Mouse (Mus musculus): ENCODE data around the gene Gm10663.

The Gm10663 gene

DNA sequence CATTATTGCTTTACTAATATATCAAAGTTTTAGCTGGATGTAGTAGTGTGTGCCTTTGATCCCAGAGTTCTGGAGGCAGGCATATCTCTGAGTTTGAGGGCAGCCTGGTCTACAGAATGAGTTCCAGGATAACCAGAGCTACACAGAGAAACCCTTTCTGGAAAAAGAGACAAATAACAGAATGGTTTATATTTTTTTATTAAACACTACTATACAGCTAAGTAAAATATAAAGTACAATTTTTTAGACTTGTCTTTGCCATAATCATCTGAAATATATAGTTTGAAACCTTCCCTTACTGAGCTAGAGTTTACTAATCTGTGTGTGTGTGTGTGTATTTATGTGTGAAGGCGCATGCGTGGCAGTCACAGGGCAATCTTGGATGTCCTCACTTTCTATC is at the start of gene Gm10663:
TSS of gene Gm10663 (plus strand) at position 301 of the 400 bp plus-strand sequence.
- in situ Hi-C loops (cut with MboI, MseI), result no loop called here

DNA sequence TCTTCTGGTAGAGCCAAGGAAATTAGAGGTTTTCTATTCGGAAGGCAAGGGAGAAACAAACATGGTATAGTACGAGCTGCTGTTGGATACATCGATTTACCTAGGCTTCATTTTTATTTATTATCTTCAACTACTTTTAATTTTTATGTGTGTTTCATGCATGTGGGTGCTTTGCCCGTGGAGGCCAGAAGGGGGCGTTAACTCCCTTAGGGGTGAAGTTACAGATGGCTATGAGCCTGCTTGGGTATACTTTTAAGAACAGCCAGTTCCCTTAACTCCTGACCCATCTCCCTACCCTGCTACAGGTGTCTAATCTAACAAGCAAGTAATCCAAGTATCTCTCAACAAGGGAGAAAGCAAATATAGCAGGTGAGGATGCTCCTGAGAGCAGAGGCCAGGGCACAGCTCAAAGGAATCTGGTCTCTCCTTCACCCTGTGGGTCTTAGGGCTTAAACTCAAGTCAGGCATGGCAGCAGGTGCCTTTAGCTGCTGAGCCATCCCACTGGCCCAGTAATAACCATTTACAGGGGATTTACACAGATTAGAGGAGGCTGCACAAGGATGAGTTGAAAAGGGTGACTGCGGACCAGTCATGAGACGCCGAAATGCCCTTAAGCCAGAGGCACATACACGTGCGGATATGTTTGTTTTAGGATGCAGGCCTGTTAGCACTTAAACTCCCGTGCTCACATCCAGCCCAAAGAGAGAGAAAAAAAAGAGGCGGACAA is 45.7 kb upstream of the Gm10663 start:
- in situ Hi-C loops (cut with MboI, MseI), result no loop called here

DNA sequence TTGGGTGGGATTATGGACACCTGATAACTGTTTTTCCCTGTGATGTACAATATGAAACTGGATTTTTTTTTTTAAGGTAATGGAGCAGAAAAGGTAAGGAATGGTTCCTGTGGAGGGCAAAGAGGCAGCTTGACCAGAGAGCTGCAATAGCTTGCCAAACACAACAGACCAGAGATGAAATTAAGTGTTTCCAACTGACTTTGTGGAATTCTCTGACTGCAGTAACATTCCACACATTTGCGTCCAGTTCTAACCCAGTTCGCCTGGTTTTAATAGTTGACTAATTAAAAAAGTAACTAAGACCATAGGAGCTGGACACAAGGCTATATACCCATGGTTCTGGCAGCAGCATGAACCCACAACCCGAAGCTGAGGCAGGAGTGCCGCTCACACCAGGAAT is 45.1 kb upstream of the Gm10663 start:
- in situ Hi-C loops (cut with MboI, MseI), result no loop called here

DNA sequence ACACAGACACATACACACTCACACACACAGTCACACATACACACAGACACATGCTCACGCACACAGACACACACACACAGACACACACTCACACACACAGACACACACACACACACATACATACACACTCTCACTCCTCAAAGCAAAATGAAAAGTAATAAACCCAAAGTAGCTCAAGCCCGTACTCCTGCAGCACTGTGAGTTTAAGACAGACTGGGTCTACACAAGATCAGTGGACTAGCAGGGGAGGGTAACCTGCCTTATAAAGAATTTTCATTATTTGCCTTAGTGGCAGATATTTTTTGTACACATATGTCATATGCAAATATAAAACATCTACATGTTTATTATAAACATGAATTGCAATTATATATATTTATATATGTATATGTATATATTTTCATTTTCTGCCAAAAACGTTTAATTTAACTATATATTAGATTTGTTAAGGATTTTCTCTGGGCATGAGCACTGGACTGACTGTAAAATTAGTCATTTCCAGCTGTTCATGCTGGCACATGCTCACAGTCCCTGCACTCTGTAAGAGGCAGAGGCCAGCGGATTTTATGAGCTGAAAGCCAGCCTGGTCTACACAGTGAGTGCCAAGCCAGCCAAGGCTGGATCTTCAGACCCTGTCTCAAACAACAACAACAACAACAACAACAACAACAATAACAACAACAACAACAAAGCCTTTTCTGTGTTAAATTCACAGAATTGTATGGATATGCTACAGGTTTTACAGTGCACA is 43.9 kb upstream of the Gm10663 start:
- in situ Hi-C loops (cut with MboI, MseI), result no loop called here

DNA sequence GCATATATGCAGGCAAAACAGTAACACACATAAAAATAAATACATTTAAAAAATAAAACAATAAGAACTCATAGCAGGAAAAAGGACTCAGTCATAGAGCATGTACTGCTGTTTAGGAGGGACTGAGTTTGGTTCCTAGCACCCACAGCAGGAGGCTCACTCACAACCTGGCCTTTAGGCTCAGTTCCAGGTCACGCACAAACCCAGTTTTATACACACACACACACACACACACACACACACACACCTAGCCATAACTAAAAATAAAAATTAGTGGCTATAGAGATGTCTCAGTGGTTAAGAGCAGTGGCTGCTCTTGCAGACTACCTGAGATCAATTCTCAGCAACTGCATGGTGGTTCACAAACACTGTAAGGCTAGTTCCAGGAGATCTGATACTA is 42.7 kb upstream of the Gm10663 start:
- in situ Hi-C loops (cut with MboI, MseI), result no loop called here

DNA sequence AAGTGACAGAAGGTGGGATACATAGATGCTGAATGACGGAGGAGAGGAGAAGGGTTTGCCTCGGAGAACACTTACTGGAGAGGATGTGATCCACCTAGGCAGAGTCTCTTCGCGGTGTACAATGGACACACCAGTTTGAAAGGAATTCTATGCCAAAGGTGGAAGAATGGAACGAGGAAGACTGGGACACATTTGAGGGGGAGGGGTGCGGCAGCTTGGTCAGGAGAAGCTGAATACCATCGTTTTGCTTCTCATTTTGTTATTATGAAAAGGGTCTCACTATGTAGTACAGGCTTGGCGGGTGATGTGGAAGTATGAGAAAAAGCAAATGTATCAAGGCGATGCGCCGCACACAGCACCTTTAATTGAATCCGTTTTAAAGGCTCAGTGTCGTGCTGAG is 41.8 kb upstream of the Gm10663 start:
- in situ Hi-C loops (cut with MboI, MseI), result no loop called here

DNA sequence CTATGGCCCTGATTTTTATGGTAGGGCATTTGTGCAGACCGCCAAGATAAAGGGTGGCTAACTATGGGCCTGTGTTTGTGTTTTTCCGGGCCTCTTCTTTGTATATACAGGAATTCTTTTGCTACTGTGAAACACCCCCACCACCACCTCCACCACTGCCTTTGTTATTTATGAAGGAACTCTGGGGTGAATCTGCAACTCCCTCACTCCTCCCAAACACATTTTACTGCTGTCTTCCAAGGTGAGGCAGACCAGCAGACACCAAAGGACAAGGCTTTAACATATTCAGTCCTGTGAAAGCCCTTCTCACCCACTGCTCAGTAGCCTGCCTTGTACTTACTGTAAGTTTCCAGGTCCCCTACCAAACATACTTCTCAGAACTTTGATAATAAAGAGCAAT is 40.7 kb upstream of the Gm10663 start:
- in situ Hi-C loops (cut with MboI, MseI), result no loop called here

DNA sequence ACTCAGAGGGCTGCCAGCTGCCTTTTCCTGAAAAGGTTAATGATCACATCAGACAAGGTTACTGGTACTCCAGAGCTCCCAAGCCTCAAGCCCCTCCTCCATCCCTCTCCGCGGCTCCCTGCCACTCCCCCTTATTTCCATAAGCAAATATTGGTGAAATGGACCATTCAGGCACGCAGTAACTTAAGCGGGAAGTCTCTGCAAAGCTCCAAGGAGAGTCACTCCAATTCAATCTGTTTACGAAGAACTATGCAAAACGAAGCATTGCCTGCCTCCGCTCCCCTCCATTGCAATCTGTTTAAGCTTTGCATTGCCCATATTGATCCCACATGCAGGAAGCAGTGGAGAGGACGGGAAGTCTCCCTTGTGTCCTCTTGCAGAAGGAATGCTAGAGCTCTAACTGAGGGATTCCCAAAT is 37.7 kb upstream of the Gm10663 start, which contains the start of gene Apela:
TSS of gene Apela (minus strand) at position 220 of the 417 bp plus-strand sequence.
- in situ Hi-C loops (cut with MboI, MseI), result no loop called here

DNA sequence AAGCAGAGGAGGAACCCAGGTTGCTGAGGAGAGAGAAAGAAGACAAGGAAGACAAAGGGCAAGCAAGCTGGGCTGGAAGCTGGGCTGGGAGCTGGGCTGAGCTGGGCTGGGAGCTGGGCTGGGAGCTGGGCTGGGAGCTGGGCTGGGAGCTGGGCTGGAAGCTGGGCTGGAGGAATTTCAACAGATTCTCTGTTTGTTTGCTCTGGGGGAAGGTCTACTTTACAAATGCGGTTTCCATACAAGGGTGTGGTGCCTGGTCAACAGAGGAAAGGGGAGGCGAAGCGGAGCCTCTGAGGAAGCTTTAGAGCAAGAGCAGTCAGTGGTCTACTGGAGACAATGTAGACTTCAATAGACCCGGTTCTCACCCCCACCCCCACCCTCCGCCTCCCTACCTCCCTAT is 28.3 kb upstream of the Gm10663 start:
- in situ Hi-C loops (cut with MboI, MseI), result no loop called here

DNA sequence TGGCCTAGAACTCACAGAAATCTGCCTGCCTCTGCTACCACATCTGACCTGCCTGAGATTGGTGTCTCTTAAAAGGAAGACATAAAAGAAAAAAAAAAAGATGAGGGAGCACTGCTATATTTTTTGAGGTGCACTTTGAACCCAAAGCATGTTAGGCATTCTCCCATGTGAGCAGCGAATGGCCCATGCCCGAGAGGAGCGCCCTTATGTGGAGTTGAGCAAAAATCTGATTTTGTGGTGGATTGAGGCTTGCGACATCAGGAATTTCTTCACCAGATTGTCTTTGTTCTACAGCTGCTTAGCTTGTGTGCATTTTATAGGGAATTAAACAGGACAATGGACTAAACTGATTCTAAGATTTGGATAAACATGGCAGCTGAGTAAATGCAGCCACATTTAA is 27.6 kb upstream of the Gm10663 start:
- in situ Hi-C loops (cut with MboI, MseI), result no loop called here

DNA sequence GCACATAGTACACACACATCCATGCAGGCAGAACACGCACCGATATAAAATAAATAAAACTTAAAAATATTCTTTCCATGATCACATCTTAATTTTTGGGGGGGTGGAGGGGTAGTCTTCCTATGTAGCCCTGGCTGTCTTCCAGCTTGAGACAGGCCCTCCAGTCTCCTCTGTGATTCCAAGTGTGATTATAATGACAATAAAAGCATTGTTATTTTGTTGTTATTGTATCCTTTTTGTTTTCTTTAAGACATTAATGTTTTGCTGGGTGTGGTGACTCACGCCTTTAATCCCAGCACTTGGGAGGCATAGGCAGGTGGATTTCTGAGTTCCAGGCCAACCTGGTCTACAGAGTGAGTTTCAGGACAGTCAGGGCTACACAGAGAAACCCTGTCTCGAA is 27.0 kb upstream of the Gm10663 start:
- in situ Hi-C loops (cut with MboI, MseI), result no loop called here

DNA sequence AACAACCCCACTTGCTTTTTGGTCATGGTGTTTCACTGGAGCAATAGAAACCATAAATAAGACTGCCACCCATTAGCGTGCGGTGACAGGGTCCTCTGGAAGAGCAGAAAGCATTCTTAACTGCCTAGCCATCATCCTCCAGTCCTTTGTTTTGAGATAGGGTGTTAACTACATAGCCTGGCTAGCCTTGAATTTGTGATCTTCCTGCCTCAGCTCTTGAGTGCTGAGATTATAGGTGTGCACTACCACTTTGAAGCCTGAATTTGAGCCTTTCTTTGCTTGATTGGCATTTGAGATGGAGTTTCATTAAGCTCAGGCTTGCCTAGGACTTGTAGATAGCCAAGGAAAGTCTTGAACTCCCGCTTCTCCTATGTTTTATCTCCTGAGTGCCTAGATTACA is 21.3 kb upstream of the Gm10663 start:
- in situ Hi-C loops (cut with MboI, MseI), result no loop called here

DNA sequence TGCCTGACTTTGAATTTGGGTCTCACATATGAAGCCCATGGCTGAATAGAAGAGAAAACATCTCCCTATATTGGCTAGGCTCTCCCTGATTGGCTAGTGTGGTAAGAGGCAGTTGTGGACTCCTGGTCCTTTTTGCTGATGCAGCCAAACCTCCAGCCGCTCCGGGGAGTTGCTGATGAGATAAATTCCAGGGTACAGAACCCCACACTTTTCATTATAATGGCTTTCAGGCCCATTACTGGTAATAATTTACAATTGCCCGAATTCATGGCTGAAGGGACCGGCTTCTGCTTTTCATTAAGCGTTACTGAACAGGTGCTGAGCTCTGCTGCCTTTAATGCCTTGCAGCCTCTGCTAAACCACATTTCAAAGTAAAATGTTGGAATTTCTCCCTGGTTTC is 20.9 kb upstream of the Gm10663 start:
- in situ Hi-C loops (cut with MboI, MseI), result no loop called here

DNA sequence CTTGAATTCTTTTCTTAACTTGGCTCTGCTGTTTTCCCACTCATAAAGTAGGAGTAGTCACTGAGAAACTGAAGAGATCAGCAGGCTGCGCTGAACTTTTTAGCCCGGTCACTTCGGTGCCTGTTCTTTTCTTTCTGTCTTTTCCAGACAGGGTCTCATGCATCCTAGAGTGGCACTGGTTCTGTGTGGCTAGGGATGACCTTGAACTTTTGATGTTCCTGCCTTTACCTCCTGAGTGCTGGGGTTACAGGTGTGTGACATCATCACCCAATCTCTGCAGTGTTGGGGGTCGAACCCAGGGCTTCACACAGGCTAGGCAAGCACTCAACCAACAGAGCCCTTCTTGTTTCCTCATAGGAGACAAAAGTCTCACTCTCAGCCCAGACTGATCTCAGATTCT is 18.1 kb upstream of the Gm10663 start:
- in situ Hi-C loops (cut with MboI, MseI), result no loop called here

DNA sequence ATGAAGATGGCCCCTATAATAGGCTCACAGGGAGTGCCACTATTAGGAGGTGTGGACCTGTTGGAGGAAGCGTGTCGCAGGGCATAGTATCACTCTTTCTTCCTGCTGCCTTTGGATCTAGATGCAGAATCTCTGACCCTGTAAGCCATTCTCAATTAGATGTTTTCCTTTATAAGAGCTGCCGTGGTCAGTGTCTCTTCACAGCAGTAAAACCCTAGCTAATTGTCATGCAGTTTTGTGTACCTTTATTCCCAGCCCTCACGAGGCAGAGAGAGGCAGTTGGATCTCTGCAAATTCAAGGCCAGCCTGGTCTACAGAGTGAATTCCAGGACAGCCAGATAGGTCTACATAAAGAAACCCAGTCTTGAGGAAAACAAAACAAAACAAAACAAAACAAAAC is 12.6 kb upstream of the Gm10663 start:
- in situ Hi-C loops (cut with MboI, MseI), result loop anchor here in 1 of 2 experiments (10.0 kb wide), 1 partner anchor 1057 kb away; no protein-coding TSS in a partner anchor

DNA sequence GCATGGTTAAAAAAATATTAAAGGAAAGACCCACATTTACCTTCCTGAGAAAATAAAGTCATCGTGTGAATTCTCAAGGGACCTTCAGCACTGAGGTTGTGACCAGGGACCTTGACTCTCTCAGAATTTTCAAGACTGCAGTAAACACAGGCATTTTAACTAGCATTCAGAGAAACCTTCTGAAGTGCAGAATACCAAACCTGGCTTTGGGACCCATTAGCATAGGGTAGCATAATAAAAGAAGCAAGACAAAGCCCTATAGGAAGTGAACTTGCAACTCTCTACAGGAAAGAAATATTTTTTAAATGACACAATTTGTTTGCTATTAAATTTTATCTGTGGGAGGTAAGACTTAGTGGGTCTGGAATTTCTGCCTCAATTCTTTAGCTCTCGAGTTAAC is 10.8 kb upstream of the Gm10663 start:
- in situ Hi-C loops (cut with MboI, MseI), result loop anchor here in 1 of 2 experiments (10.0 kb wide), 1 partner anchor 1059 kb away; no protein-coding TSS in a partner anchor

DNA sequence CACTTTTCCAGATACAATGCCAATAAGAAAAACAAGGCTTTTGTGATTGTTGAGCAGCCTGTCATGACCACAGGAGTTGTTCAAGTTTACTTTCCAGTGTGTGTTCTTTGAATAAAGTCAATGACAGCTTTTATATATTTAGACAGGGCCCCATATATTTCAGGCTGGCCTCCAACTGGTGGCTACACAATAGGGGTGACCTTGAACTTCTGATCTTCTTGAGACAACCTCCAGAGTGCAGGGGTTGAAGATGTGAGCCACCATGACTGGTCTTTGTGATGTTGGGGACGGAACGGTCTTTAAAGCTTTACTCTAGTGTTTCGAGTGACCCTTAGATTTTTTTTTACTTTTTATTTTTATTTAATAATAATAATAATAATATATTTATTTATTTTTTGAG is 9.2 kb upstream of the Gm10663 start:
- in situ Hi-C loops (cut with MboI, MseI), result loop anchor here in 1 of 2 experiments (10.0 kb wide), 1 partner anchor 1061 kb away; no protein-coding TSS in a partner anchor

DNA sequence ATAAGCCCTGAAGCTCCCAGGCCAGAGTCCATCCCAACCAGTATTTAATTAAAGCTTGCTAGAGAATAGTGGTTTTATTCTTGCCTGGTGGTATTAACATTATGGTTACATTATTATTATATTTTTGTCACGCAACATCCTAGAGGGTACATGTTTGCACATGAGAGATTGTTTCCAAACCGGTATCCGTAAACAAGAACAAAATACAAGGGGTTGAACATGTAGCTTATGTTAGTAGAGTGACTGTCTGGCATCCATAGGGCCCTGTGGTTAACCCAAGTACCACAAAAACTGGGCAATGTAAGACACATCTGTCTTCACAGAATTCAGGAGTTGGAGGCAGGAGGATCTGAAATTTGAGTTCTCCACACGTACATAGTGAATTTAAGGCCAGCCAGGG is 7.8 kb upstream of the Gm10663 start:
- in situ Hi-C loops (cut with MboI, MseI), result loop anchor here in 1 of 2 experiments (10.0 kb wide), 1 partner anchor 1062 kb away; no protein-coding TSS in a partner anchor

DNA sequence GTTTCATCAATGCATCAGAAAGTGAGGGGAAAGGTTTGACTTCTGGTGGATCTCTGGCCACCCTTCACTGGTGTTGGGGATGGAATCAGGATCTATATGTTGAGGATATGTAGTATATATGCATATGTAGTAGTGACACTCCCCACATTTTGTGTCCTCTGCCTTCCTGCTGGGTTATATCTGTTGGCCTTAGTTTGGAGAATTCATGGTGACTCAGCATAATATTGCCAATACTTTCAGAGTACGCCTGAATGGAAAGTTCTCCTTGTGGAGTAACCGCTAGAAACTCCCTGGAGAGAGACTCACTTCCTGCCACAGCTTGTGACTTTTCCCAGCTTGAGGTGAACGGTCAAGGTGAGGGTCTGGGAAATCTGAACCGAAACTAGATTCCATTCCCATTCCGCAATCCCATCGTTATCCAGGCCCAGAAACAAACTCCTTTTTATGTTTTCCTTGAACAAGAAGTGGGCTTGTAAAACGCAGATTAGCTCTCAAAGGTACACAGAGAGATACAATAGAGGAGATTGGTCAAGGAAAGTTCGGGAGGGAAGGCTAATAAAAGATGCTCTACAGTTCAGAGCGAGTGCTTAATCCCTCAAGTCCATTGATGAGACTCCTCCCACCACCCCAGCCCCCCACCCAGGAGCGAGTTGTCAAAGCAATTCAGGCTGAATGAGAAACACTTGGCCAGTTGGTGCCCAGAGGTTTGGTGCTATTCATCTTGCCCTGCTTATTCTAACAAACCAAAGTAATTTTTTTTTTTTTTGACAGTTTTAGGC is 7.0 kb upstream of the Gm10663 start:
- in situ Hi-C loops (cut with MboI, MseI), result loop anchor here in 1 of 2 experiments (10.0 kb wide), 1 partner anchor 1063 kb away; no protein-coding TSS in a partner anchor

DNA sequence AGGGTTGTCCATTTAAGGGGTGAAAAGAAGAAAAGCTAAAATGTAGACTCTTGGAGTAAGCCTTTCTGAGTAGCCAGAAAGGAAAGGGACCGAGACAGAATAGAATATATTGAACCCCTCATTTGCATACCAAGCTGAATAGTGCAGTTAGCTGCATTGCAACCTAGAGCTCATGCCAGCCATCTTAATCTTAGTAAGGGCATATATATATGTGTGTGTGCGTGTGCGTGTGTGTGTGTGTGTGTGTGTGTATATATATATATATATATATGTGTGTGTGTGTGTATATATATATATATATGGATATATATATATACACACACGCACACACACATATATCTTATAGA is 6.4 kb upstream of the Gm10663 start:
- in situ Hi-C loops (cut with MboI, MseI), result loop anchor here in 1 of 2 experiments (10.0 kb wide), 1 partner anchor 1064 kb away; no protein-coding TSS in a partner anchor

DNA sequence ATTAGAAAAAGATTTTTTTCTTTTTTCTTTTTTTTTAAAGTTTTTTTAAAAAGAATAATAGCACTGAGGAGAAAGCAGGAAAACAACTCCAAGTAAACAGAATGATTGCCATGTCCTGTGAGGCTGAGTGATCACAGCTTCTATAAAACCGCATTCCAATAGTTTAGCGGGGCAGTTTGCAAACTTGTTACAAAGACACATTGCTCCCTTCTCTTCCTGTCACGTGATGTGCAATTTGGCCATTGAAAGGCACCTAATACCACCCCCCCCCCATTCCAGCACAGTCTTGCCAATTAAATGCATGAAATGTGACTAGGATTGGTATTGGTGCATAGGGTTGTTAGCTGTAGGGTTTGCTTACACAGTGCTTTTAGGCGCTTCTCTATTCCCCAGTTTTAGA is 3.8 kb upstream of the Gm10663 start:
- in situ Hi-C loops (cut with MboI, MseI), result no loop called here

DNA sequence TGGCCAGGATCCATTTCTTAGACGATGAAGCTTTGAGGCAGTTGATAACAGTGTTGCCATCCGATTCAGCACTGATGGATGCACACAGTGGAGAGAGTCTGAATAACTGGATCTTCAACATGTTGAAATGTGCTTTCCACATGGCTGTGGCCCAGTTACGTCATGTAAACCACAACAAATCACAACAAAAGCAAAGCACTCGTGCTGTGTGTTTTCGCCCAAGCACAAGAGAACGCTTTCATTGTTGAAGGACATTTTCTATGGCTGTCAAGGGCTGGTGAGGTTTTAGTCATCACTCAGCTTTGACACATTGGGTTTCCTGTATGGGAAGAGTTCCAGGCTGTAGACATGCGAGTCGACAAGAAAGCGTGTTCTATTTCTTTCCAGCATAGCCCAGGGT is 5.9 kb downstream of the Gm10663 start:
- in situ Hi-C loops (cut with MboI, MseI), result no loop called here

All from T-helper 17 cell (primary cell).